Mouse (Mus musculus): ENCODE measurements around the gene Nmnat2.
A peak's percentile ranks its signal among the peaks of the same experiment; 100 is the strongest.
"Not testable (repeated sequence)": the region's sequence is repeated elsewhere in the genome, so short reads cannot be mapped to it uniquely, and the experiment has no call there.

Gene Nmnat2

GRCm38 (mm10) chr1:153062547-153062946, 107.8 kb downstream of the Nmnat2 start:
- no peak for DNase-seq

- no peak for DNase-seq
Measured at GRCm38 (mm10) chr1:153064784-153065390, 110.1 kb downstream of the Nmnat2 start.

DNA sequence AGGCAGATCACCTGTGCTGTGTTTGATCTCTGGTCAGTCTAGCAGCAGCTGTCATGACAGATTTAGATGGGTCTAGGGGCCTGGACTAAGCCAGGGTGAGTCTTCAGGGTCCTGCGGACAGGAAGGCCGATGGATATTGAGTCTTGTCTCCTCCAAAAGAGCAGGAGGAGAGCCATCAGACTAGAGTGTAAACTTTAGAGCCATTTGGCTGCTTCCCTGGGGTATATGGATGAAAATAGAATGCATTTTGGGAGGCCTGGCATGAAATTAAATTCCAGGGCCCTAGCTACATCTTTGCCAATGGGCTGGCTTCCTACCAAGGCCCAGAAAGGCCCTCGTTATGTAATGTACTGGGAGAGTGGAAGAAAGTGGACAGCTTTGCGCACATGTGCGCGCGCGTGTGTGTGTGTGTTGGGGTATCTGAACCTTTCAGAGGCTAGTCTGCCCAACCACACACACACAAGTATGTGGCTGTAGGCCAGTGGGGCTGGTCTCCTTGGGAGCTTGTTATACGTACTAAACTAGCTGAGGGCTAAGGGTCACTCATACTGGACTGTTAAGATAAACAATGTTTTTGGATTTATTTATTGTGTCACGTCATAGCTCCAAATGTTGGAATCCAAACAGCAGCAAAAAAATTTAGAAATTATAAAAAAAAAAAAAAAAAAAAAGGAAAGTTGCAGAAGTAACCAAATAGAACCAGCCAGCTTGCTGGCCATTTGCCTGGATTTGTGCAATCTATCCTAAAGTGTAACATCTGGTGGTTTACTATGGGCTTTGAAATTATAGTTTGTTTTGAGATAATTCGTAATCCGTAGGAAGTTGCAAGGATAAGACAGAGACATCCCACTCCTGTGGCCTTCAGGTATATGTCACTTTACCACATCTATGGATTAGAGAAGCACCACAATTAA, 110.9 kb downstream of the Nmnat2 start:
- DNase-seq: no peak

GRCm38 (mm10) chr1:153066387-153066781, 111.6 kb downstream of the Nmnat2 start:
- no peak for DNase-seq

DNA sequence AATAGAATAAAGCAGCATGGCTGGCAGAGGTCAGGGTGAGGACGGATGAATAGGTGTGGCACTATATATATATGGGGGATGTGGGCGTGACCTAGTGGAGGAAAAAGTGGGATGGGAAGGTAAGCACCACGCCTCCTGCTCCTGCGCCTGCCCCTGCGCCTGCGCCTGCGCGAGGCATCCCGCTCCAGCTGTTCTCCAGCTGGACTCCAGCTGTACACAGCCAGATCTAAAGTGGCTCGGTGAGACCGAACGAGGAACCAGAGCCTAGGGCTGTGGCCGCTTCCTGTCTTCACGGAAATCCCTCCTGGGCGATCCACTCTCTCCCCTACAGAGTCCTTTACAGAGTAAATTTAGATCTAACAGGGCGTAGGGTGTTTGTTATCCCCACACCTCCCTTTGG, 116.8 kb downstream of the Nmnat2 start:
- no peak for DNase-seq

GRCm38 (mm10) chr1:153071995-153072394, 117.2 kb downstream of the Nmnat2 start:
- DNase-seq: no peak

DNA sequence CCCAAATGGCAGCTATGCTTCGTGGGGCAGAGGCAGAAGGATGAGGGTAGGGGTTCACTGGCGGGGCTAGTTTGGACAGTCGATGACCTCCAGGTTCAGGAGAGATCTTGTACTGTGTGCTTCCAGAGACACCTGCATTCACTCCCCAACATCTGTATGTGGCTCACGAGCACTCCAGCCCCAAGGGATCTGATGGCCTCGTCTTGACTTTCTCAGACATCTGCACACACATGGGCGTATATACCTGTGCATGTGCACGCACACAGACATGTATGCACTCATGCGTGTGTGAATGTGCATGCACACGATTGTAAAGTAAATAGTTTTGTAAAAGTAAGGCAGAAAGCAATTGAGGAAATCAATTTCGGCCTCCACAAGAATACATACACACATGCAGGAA, 117.9 kb downstream of the Nmnat2 start:
- no peak for DNase-seq

DNA sequence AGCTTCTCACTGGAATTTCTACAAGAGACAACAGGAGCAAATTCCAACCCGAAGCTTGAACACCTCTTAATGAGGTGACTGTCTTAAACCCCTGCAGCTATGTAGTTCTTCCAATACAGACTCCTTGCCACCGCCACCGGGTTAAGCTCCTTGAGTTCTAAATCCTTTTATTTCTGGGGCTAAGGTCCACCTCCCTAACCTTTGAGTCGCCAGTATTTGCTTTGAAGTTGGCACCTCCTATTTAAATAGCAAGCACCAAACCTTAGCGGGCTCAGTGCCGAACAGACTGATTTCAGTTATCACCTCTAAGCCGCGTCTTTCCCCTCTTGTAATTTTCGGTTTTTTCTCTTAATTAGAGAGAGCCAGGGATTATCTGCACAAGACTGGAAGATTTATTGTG, 118.6 kb downstream of the Nmnat2 start:
- peak; percentile 34 for DNase-seq

DNA sequence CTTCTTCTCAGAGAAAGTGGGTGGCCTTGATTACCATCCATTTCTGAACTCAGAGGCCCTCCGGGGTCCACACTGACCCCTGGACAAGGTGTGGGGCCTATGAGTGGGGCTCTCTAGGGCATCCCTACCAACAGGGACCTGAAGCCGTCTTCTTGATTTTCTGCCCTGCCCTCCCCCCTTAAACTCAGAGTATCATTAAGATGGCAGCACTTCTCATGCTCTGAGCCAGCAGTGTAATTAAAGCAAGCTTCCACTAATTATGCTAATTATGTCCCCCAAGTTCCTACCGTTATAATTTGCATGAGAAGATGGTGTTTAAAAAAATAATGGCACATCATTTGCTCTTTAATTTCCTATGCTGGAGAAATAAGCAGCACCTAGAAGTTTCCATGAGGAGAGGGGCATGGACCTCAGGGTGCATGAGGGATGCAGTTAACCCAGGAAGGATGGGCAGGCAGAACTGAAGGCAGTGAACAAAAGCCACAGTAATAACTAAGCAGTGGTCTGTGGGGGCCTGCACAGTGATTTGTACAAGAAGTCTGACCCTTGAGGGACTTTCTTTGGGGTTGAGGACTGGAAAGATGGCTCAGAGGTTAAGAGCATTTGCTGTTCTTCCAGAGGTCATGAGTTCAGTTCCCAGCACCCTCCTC, 120.4 kb downstream of the Nmnat2 start:
- no peak for DNase-seq

- DNase-seq: no peak
Measured at GRCm38 (mm10) chr1:153075955-153076354, 121.2 kb downstream of the Nmnat2 start.

- DNase-seq: not testable (repeated sequence)
Measured at GRCm38 (mm10) chr1:153083233-153083632, 128.4 kb downstream of the Nmnat2 start.

DNA sequence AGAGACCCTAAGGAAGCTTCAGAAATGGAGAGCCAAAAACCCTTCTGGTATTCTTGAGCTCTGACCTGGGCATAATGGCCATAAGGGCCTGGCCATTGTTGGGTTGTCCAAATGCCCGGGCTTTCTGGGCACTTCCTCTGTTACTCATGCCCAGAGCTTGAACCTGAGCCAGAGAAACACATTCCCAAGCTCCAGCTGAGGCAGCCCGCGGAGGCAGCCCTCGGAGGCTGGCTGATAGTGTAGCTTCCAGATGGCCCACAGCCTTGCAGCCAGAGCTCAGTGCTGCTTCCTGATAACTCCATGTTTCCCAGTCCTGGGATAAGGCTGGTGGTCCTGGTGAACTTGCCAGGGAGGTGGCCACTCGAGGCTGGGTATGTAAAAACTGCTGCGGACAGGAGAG, 129.4 kb downstream of the Nmnat2 start:
- no peak for DNase-seq

DNA sequence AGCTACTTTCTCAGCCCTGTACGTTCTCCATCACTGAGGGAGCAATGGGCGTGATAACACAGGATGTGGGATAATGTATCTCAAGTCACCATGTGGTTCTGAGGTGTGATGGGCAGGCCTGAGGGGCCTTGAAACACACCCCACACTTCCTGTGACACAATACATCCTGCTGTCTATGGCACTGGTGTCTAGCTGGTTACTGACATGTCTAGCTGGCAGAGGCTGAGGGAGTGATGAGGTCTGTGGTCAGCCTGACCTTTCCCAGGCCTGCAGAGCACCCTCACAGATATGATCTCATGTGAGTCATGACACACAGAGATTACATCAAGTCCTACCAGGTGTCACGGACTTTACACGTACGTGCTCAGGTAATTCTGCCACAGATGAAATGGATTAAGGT, 130.4 kb downstream of the Nmnat2 start:
- DNase-seq: no peak

DNA sequence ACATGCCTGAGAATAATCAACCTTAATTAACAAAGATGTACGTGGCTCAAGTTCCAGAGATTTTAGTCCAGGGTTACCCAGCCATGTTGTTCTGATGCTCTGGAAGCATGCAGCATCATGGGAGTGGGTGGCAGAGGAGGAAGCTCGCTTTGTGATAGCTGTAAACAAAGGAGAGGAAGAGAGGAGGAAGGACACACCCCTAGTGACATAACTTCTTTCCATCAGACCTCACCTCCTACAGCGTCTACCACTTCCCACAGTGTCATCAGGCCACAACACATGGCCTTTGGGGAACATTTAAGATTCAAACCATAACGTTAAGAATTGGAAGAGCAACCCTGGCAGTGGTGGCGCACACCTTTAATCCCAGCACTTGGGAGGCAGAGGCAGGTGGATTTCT, 133.0 kb downstream of the Nmnat2 start:
- no peak for DNase-seq

DNA sequence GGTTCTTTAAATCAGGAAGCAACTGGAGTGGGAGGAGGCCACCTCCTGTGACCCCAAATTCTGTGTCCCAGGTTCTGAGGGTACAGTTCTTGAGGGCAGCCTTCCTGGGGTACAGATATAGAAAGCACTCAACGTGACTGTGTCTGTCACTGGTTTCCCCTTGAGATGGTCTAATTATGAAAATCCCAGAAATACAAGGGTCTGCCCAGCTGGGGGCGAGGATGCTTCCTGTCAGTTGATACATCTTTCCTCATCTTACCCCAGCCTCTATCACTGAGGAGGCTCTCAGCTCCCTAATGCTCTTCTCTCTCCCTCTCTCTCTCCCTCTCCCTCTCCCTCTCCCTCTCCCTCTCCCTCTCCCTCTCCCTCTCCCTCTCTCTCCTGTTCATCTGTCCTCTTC, 135.3 kb downstream of the Nmnat2 start:
- DNase-seq: no peak

GRCm38 (mm10) chr1:153090807-153091206, 136.0 kb downstream of the Nmnat2 start:
- no peak for DNase-seq

DNA sequence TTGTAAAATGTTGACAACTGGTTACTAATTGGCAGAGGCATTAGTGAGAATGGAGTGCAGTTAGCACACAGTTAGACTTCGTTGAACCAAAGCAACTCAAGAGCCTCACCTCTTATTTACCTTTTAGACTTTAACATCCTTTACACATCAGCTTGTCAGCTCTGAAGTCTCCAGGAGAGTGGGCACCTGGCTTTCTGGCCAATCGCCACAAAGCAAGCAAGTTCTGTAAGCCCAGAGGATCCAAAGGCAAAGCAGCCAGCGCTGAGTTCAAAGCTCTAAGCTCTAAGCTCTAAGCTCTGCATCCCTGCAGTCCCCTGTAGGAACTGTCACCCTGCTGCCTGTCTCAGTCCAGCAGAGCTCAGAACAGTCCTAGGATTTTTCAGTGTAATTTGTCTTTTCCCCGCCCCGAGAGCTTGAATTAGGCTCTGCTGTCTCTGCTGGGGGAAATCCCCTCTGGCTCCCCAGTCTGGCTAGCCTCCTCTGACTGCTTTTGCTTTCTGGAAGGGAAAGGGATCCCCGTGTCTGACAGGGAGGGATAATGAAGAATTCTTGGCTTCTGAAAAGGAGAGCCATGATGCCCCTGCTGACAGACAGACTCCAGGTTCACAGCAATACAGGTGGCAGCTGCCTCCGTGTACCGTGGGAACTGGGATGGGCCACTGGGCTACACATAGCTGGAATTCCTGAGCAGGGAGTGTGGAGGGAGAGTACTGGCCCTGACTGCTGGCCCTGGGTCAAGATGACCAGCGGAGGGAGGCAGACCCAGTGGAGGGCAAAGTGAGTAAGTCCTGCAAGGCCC, 136.8 kb downstream of the Nmnat2 start:
- no peak for DNase-seq

DNA sequence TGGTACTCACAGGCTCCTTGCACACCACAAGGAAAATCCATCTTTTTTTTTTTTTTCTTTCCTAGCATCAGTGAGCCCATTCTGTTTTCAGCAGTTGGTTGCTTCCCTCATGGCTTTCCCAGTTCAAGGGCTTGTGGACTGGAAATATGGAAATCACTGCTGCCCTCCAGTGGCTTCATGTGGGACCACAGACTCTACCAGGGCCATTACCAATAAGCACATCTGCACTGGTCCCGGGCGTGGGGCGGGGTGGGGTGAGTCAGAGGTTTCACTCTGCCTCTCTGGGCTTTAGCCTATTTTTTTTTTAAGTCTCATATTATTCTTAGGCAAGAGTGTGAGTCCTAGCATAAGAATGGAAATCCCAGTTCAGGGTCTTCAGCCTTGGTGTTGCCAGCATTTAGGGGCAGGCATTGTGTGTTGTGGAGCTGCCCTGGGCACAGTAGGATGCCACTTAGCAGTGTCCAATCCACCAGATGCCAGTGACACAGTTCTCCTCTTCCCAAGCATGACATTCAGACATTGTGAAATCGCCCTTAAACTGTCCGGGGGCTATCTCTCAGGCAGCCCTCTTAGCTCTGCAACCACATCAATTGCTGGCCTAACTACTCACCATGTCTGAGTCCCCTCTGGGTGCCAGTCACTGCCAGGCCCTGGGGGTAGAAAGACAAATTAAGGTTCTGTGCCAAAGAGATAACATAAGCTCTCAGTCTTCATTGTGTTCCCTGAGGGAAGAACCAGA, 137.6 kb downstream of the Nmnat2 start:
- DNase-seq: peak; percentile 83

GRCm38 (mm10) chr1:153093172-153093571, 138.4 kb downstream of the Nmnat2 start:
- DNase-seq: peak; percentile 37

DNA sequence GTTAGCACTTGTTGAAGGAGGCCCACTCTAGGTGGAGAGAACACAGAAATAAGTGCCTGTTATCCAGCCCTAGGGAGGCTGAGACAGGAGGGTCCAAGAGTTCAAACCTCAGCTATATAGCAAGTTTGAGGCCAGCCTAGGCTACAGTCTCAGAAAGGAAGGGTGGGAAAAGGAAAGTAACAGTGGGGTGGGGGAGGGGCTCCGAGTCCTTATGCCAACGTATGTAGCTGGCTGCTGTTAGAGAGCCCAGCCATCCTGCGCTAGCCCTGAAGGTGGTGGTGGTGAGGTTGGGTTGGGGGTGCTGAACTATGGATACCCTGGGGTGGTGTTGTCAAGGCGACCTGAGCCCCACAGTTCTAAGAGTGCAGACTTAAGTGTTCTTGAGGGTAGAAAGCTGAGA, 138.8 kb downstream of the Nmnat2 start:
- DNase-seq: no peak

GRCm38 (mm10) chr1:153094226-153095076, 139.7 kb downstream of the Nmnat2 start:
- DNase-seq: no peak

Measured in retina, postnatal 1 day (tissue).